Mouse (Mus musculus) heart, postnatal 0 days (tissue): ENCODE data around the gene Morn1.

Source experiments
- CTCF ChIP-seq: IDR thresholded peaks from 2 replicates; pipeline ENCODE4 v1.5.1; 2016; ENCODE audit warnings: antibody characterized with exemption, control low read depth, low read depth
- EP300 ChIP-seq: IDR thresholded peaks from 2 replicates; pipeline ENCODE4 v1.6.1; 2016; ENCODE audit warnings: antibody characterized with exemption, low read depth

DNA sequence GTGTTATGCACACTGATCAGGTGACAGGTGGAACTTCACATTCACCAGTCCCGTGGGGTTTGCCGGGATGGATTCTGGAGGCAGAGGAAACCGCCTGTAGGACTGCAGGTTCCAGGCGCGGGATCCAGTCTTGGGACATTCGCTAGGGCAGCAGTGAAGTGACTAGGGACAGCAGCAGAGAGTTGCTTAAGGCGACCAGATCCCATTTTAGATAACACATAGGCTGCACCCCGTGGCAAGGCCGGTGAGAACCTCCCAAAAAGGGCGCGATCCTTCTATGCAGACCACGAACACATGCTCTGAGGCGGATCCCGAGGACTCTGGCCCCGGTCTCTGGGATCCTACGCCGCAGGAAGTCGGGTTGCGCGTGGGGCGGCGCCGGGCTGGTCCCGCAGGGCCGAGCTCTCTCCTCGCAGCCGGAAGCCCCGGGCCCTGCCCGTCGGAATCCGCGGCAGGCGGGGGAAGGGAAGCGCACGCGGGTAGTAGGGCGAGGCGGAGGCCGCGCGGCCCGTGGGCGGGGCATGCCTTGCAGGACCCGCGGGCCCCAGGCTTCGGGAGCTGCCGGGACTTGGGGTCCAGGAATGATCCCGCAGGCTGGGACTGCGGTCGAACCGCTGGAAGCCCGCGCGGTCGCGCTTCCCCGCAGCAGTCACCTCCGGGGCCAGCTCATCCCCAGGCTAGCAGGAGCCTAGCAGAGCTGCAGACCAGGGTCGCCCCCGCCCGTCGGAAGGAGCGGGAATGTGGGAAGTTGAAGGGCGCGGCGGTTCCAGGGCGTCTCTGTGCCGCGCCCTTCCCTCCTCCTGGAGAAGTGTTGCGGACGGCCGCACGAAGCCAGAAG lies 64.1 kb downstream of the Morn1 start:
- TF ChIP-seq EP300 (peak; percentile 90), CTCF (no peak)
